Mouse (Mus musculus): ENCODE results near the gene Cep131. TPM values are rescaled to one million over a fixed set of nuclear protein-coding genes. Genes with fewer than 3 reads are reported as not detected.

Gene Cep131
- polyA plus RNA-seq, 1 experiment = 34.7 TPM

- no peak for TF ChIP-seq GATA1 (IDR thresholded peaks at IDR 0.05; ENCODE audit: low read length)
These were observed 40.0 kb downstream of the Cep131 start, which contains the start of gene Aatk for GRCm38 (mm10) chr11:120046553-120047191. Gene Aatk (minus strand): TSS chr11:120047167.

- no peak for TF ChIP-seq GATA1 (IDR thresholded peaks at IDR 0.05; ENCODE audit: low read length)
These were observed 40.6 kb downstream of the Cep131 start for GRCm38 (mm10) chr11:120045839-120046552.

GRCm38 (mm10) chr11:120045341-120045740, 41.3 kb downstream of the Cep131 start:
- no peak for TF ChIP-seq GATA1 (IDR thresholded peaks at IDR 0.05; ENCODE audit: low read length)

DNA sequence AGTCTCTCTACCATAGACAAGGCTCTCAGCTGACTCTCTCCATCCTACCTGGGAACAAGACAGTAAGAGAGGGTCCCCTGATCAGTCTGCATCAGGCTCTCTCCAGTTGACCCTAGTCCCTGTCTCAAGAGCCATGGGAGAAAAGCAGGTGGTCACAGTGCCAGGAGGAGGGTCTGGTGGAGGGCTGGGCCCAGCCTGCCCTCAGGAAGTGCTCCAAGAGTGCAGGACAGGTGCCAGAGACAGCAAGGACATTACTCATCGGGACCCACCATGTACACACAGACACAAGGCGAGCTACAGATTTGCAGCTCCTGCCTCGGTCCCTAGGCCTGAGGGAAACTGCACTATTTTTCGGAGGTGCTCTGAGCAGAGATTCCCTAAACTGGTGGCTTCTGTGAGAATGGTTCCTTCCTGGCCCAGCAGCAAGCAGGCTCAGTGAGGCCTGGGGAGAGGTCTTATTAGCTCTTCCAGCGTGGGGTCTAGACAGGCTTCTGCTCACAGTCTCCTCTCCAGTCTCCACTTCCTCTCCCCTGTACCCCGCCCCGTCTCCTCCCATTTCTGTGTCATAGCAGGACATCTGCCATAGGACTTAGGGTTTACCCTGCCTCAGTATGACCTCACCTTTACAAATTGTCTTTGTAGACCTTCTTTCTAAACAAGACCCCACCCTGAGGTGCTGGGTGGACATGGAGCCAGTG, 44.3 kb downstream of the Cep131 start:
- TF ChIP-seq GATA1 (IDR thresholded peaks at IDR 0.05; ENCODE audit: low read length) = no peak

DNA sequence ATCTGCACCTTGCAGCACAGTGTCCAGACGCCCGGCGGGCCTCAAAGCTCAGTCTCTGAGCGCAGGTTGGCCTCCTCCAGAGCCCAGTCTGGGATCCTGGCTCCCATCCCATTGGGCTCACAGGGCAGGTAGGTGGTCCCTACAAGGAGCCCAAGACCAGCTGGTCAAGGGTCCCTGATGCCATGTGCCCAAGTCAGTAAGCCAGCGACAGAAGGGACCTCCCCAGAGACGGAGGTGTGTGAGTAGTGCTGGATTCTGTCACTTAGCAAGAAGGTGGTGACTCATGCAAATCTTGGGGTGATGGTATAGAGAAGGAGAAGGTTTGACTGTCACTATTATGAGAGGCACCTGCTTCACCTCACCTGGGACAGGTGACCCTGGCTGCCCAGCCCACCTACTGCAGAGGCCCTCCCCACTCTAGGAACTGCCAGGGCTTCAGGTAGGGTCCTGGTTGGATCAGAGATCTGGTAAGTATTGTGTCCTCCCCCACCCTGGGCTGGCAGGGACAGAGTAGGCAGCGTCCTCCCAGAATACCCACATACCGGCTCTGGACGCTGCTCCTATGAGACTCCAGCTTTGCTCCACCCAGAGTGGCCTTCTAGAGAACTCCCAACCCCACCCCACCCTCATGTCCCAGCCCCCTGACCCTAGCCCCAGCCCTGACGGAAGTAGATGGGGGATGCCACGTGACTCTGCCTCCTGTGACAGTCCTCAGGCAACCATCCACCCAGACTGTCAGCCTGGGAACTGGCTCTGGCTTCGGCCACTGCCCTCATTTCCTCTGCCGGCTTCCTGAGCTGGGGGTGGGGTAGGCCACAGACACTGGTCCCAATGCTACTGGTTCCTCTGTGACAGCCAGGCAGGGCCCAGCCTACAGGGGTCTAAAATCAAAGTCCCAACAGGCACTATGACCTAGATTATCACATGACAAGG, 45.2 kb downstream of the Cep131 start:
- no peak for TF ChIP-seq GATA1 (IDR thresholded peaks at IDR 0.05; ENCODE audit: low read length)

- TF ChIP-seq GATA1 (IDR thresholded peaks at IDR 0.05; ENCODE audit: low read length) = no peak
These were observed 46.2 kb downstream of the Cep131 start for GRCm38 (mm10) chr11:120040440-120040839.

DNA sequence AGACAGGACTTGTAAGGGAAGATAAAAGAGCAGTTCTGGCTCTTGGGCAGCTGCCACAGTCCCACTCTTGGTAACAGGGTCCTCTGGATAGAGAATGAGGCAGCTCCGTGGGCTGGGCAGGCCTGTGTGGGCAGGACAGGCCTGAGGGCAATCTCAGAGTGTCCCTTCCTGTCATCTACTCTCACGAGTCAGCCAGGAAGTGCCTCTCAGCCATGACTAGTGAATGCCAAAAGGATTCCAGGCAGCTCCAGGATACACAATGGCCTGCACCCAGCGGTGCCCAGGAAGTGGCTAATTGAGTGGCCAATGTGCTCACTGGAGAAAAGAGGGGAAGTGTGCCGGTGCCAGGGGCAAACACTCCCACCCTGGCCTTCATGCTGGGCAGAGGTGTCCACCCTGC, 47.0 kb downstream of the Cep131 start:
- no peak for TF ChIP-seq GATA1 (IDR thresholded peaks at IDR 0.05; ENCODE audit: low read length)

DNA sequence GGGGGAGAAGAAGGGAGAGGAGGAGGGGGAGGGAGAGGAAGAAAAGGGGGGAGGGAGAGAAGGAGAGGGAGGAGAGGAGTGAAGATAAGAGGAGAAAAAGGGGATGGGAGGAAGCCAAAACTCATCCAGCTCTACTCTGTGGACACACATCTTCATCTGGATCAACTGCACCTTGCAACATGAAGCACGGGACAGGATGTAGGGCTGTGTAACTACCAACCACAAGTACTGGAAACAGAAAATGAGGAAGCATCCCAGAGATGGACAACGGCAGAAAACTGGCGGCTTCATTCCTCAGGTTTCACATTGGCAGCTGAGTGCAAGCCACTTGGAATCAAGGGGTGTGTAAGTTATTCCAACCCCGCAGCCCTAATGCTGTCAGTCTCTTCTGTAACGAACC, 51.9 kb downstream of the Cep131 start:
- TF ChIP-seq GATA1 (IDR thresholded peaks at IDR 0.05; ENCODE audit: low read length) = no peak

DNA sequence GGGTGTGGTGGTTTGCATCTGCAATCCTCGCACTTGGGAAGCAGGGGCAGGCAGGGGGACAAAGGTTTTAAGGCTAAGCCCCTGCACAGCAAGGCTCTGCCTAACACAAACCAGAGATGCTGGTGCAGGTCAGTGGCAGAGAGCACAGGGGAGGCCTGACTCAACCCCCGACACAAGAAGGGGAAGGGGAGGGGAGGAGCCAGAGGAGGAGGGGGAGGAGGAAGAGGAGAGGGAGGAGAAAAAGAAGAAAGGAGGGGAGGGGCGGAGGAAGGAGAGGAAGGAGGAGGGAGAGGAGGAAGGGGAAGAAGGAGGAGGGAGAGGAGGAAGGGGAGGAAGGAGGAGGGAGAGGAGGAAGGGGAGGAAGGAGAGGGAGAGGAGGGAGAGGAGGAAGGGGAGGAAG, 52.3 kb downstream of the Cep131 start:
- no peak for TF ChIP-seq GATA1 (IDR thresholded peaks at IDR 0.05; ENCODE audit: low read length)

- TF ChIP-seq GATA1 (IDR thresholded peaks at IDR 0.05; ENCODE audit: low read length) = no peak
These were observed 53.2 kb downstream of the Cep131 start for GRCm38 (mm10) chr11:120033473-120033872.

- no peak for TF ChIP-seq GATA1 (IDR thresholded peaks at IDR 0.05; ENCODE audit: low read length)
These were observed 54.6 kb downstream of the Cep131 start for GRCm38 (mm10) chr11:120032052-120032451.

GRCm38 (mm10) chr11:120030145-120030901, 56.3 kb downstream of the Cep131 start:
- no peak for TF ChIP-seq GATA1 (IDR thresholded peaks at IDR 0.05; ENCODE audit: low read length)

DNA sequence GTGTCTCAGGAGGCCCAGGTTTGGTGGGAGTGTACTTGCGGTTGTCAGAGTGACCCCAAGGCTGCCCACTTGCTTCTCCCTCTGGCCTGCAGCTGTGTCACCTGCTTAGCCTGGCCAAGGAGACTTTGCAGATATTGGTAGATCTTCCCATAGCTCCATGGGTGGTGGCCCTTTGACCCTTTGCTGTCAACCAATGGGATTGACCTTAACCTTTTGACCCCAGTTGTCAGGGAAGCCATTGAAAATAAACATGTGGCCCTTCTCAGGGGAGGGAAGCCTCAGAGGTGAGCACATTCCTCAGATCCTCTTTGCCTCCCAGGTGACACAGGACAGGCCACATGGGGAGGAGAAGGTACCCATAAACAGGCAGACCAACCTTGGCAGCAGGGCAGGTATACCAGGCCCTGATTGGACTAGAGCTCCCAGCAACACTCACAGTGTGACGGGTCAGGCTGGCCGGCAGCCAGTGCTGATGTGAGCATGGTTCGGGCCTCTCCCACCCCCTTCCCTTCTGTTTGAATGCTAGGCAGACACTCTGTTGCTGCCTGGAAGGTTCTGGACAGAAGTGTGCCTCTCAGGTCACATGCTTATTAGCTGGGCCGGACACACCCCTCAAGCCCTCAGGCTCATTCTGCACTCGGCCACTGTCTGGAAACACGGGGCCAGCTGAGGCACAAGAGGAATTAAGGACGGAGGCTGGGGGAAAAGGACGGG, 57.0 kb downstream of the Cep131 start:
- TF ChIP-seq GATA1 (IDR thresholded peaks at IDR 0.05; ENCODE audit: low read length) = no peak
